Mouse (Mus musculus): Measurements from ENCODE around the gene Lrrc75a. TPM values are rescaled to one million over a fixed set of nuclear protein-coding genes. Genes with fewer than 3 reads are reported as not detected.

The Lrrc75a gene
- total RNA-seq, 2 experiments from 2014 or later = 12.0 to 12.3 TPM

DNA sequence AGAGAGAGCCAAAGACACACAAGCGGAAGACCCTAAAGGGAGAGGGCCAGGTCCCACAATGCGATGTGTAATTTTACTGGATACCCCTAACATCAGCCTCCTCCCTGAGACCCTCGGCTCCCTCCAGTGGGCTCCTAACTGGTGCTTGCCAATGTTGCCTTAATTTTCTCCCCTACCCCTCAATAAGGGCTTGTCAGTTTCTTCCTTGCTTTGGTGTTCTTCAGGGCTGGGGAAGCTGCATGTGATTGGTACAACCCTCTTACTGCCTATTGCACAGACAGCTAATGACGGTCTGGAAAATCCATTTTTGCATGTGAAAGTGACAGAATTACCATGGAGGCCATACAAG, 1.9 kb downstream of the Lrrc75a start:
- intact Hi-C loops (cut with DNase I) = loop anchor here (2.0 kb wide), 1 partner anchor 18 kb away; no protein-coding TSS in a partner anchor
- DNase-seq = no peak

DNA sequence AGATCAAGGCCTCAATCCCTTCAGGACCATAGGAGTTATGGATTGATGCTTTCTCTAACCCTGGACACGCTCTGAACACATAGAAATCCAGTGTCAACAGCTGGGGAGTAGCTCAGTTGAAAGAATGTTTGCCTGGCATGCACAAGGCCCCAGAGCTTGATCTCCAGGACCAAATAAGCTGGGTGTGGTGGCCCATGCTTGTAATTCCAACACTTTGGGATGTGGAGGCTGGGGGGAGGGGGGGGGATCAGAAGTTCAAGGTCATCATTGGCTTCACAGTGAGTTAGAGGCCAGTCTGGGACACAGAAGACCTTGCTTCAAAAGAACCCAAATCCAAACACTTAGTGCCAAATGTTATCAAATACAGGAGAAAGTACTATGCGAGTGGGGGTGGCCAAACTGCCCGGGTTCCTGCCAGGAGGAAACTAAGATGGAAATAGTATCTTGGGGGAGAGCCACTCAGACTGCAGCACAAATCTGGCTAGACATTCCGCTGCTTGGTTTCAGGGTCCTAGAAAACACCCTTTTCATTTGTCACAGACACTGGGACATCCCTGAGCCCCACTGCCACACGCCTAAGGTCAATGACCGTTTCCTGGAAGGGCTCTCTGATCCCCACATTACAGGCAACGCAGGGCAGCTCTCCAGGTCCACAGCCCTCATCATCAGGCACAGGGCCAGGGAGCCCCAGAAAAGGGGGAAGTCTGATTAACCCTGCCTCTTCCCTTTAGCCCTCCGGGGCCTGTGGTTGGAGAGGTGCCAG, 2.4 kb downstream of the Lrrc75a start:
- intact Hi-C loops (cut with DNase I) = loop anchor here (2.0 kb wide), 1 partner anchor 17 kb away; no protein-coding TSS in a partner anchor

DNA sequence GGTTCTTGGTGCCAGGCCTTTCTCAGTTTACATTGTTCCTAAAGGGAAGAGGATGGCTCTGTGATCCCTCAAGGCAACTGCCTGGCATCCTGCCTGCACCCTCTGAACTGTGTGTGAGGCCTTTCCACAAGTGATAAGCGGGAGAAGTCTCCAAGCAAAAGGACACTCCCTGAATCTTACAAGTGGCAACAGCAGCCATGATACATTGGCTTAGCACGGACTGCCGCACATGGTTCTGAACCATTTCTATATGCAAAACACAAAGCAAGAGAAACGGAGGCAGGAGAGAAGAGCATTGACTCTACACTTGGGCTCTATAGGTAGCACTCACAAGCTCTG, 3.0 kb downstream of the Lrrc75a start:
- intact Hi-C loops (cut with DNase I) = no loop called here
- peak in 1 of 2 experiments; percentile 50 for DNase-seq

More for the DNA sequence above, 2.4 kb downstream of the Lrrc75a start:
- peak; percentile 75 to 78 for DNase-seq

DNA sequence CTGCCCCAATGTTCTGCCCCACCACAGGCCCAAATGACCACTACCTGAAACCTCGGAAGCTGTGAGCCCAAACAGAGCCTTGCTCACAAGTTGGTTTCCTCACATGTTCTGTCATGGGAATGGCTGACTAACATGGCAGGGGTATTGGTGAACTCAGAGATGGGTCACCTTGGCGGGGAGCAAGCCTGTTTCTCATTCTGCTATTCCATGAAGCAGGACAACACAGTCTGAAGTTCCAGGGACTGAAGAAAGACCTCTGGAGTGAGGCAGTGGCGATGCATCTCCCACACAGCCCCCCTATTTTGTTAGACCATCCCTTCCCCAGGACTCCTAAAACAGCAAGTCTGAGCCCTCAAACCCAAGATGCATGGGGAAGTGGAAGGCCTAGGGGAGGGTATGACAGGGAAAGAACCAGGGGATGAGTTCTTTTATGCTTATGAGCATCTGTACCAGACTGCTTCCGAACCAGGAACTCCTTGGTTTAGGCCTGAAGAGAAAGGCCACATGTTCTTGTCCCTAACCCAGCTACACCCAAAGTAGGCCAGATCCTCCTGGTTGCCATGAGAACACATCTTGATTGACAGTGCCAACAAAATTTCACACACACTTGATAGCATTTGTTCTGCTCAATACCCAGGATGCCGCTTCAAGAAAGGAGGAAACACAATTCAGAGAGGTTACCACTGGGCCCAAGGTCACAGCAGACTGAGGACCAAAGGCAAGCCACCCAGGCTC, 3.6 kb downstream of the Lrrc75a start:
- DNase-seq = no peak
- intact Hi-C loops (cut with DNase I) = no loop called here

DNA sequence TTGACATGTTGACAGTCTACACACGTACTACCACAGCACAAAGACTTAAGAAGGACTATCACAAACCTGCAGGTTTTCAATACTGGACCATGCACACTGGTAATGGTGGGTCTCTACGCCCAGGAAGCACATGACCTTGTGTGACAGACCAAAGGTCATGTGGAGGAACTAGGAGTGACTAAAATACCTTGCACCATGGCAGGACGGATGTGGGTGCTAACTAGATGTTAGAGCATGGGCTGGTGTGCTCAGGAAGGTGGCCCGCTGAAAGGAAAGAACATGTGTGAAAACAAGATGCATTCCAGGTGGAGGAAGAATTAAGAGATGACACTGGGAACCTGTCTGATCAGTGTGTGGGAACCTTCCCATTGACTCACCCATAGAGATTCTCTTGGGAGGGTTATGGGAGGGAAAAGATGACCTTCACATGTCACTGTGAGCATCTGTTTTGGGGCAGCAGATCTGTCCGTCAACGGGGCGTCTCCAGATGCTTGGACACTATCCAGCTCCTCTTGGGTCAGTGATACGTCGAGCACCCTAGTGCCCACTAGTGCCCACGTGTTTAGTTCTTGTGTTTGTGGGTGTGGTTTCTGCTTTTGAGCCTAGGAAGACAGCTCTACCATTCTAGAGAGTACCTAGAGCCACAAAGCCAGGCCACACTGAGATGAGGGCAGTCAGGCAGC, 4.5 kb downstream of the Lrrc75a start:
- DNase-seq = no peak
- intact Hi-C loops (cut with DNase I) = no loop called here

DNA sequence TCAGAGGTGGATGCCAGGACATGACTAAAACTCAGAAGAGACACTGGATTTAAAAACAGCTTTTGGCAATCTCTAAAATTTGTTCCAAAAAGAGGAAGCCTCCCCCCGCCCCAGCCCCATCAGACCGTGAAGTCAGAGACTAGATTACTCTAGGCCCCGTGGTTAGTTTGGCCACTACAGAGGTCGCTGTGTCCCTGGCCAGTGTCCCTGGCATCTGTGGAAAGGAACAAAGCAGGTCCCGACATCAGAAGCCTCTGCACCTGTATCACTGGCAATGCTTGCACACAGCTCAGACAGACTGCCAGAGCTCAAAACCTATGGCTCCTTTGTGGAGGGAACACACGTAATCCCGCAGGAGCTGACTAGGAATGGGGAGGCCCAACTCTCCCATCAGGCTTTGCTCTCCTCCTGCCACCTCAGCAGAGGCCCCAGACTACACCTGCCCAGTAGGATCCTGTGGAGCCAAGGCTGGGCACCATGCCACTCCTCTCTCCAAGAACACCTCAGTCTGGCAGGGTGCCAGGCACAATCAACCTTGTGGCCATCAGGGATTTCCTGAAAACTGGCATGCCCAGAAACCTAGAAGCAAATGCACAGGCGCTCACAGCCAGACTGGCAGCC, 5.2 kb downstream of the Lrrc75a start:
- intact Hi-C loops (cut with DNase I) = no loop called here
- peak; percentile 69 for DNase-seq

DNA sequence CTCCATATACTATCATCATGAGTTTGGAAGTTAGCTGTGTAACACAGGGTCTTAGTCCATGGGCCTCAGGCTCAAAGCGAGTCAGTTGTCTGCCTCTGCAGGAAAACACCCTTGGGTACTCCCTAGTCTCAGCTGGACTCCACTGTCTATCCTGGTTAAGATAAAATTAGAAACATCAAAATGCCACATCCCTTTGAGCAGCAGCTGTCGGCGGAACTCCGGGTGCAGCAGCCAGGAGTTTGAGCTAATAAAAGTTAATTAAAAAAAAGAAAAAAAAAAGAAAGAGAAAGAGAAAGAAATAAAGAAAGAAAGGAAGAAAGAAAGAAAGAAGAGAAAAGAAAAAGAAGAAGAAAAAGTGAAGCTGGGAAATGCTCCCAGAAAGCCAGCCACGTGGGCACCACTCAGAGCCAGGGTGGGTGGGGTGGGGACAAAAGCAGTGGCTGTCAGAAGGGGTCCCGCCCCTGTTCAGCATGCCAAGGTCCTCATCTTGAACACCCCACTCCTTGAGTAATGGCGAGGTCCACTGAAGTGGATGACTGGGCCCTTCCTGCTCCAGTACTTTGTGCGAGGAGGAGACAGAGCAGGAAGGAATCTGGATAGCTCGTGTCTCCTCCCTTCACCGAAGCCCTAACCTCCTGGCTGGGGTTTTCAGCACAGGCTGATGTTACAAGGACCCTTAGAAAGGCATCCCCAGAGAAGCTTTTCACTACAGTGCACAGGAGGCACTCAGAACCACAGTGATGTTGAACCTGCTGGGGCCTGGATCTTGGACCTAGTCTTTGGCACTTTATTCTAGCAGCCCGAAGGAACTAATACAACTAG, 6.1 kb downstream of the Lrrc75a start:
- intact Hi-C loops (cut with DNase I) = no loop called here
- DNase-seq = peak in 1 of 2 experiments; percentile 24

DNA sequence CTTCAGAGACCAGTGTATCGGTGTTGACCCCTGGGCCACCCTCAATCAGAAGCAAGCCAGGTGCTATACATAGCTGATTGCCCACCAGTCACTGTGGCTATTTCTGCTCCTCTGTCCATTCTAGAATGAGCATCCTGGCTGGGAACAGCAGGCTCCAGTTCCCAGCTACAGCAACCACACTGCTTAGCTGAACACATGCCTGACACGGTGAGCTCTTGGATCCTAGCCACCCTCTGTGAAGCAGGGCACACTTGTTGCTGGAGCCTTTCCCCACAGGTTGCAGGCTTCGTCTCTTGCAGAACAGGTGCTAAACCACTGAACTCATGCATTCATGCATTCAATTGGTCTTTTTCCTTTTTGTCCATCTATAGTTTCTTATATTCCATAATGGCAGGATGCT, 7.9 kb downstream of the Lrrc75a start:
- intact Hi-C loops (cut with DNase I) = no loop called here
- DNase-seq = peak; percentile 45 to 58

DNA sequence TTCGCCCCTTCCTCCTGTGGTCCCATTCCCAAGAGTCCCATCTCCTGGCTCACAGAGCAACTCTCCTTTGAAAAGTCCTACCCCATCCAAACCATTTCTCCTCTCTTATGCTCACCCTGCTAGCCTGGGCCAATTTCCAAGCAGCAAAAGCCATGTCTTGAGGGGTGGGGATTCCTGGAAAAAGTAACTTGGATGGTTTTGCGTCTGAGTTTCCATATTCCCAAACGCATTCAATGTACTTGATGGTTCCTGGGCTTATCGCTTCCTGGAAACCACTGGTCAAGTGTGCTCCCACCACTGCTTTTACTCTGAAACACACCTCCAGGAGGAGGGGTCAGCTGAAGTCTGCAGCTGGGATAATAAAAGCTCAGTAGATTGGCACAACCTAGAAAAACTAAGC, 9.9 kb downstream of the Lrrc75a start:
- no peak for DNase-seq
- intact Hi-C loops (cut with DNase I) = no loop called here

DNA sequence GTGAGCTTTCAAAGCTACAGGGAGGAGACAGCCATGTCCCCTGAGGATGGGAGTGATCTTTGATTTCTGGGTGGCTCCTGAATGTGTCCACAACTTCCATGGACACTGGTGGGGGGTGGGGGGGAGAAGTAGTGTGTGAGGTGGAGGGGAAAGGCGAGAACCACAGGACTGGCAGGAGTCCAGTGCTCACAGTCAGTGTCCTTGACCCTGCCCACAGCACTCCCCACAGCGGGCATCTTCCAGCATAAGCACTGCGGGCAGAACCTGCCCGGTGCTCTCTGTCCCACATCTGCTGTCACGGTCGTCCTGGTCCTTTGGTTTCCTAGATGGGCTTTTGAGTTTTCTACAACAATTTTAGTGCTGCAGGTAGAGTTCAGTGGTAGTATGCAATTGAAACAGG, 10.5 kb downstream of the Lrrc75a start:
- DNase-seq = no peak
- intact Hi-C loops (cut with DNase I) = no loop called here

DNA sequence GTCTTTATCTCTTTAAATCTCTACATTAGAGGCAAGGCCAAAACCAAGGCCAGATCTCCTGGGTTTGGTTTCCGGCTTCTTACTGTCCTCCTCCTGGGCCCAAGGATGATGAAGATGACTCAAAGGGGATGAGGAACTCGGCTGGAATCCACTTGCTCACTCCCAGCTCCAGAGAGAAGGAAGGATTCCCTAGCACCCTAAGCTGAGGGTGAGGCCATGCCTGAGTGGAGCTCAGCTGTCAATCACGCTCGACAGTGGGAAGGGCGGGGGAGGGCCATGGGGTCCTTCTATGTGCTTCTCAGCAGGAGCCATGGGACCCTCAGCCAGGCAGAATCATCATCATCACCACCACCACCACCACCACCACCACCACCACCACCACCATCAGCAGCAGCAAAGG, 10.9 kb downstream of the Lrrc75a start:
- DNase-seq = no peak
- intact Hi-C loops (cut with DNase I) = no loop called here

DNA sequence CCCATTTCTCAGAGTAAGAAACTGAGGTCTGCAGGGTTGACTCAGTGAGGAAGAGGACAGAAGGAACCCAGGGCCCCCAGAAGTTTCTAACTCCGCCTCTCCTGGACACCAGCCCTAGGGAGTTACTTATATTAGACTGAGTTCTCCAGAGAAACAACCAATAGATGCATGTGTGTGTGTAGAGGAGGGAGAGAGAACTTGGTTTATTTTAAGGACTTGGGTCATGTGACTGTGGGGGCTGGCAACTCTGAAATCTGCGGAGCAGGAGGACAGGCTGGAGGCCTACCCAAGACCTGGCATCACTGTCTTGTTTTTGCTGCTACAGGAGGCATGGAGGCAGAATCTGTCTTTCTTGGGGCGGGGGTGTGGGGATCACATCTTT, 11.5 kb downstream of the Lrrc75a start:
- peak; percentile 62 to 71 for DNase-seq
- intact Hi-C loops (cut with DNase I) = no loop called here

DNA sequence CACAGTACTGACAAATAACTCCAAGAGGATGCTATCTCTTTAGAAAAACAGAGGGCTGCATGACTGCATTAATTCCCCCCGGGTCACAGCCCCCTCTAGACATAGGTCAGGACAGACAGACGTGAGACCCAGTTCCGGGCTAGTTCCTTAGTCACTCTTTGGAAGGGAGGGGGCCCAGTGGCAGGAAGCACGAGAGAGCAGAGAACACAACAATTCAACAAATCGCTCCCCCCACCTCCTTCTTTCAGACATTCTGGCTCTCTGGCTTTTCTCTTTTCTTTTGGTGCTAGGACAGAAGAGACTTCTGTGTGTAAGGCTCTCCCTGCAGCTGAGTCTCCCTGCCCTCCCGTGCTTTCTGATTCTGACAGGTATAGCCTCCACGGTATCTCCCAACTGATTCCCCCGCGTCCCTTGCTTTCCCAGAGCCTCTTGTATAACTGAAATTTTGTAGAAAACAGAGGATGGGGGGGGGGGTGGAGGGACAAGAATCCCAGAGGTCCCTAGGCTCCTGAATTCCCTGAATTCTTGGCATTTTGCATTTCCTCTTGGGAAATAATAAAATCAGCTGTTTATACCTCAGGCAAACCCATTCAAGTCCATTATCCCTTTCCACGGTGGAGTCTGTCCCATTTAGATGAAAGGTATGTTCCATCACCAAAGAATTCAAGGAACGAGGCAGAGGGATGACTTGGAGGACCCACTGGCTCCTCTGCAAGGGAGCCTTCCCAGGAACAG, 12.1 kb downstream of the Lrrc75a start:
- peak in 1 of 2 experiments; percentile 36 for DNase-seq
- intact Hi-C loops (cut with DNase I) = no loop called here

DNA sequence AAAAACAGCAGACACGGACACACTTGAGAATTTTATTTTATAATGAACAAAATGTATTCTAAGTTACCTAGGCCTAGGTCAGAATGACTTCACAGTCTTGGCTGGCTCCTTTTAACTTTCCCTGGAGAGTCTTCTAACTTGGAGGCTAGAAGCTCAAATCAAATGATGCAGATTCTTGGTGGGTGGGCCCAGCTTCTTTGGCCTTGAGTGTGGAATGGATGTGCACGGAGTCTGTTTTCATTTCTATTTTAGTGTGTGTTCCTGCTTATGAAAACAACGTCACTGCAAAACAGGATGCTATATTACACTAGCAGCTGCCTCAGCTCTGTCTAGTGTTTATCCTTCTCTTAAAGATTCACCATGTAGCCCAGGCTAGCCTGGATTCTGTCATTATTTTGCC, 12.9 kb downstream of the Lrrc75a start:
- peak; percentile 64 to 68 for DNase-seq
- intact Hi-C loops (cut with DNase I) = no loop called here

DNA sequence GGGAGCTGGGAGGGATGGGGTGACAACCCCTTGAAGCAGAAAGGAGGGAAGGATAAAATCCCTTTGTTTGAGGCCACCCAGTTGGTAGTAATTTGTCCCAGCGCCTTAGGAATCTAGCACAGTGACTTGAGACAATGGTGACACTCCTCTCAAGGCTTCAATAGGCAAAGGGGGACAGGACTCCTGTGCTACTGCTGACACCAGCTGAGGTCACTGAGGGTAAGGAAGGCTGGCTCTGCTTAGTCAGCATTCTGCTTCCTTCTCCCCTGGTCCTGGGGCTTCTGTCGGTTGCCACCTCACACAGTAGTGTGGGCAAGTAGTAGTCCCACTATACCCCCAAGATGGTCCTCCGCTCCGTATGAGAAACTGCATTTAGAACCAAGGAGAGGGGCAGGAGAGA, 17.2 kb downstream of the Lrrc75a start:
- intact Hi-C loops (cut with DNase I) = no loop called here
- no peak for DNase-seq

DNA sequence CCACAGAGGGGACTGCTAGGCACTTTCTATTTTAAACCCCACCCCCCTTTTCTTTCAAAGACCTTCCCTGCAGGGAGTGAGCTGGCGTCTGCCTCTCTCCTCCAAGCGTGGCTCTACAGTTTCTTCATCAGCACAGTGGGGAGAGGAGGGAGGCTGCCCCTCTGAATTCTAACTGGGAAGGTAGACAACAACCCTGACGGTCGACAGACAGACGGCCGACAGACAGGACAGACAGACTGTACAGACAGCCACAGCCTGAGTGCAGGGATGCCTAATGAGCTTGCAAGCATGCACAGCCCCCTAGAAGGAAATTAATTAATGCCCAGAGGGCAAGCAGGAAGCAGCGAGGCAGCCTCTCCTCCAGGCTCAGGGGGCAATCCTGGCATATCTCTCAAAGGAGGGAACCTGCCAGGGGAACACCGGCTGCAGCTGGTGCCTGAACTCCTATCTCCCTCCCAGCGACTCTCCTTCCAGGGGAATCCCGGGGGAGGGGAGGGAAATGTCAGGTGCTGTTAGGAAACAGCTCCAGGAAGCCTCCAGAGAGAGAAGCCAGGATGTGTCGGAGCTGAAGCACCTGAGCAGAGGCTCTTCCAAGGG, 18.0 kb downstream of the Lrrc75a start:
- DNase-seq = no peak
- intact Hi-C loops (cut with DNase I) = no loop called here

DNA sequence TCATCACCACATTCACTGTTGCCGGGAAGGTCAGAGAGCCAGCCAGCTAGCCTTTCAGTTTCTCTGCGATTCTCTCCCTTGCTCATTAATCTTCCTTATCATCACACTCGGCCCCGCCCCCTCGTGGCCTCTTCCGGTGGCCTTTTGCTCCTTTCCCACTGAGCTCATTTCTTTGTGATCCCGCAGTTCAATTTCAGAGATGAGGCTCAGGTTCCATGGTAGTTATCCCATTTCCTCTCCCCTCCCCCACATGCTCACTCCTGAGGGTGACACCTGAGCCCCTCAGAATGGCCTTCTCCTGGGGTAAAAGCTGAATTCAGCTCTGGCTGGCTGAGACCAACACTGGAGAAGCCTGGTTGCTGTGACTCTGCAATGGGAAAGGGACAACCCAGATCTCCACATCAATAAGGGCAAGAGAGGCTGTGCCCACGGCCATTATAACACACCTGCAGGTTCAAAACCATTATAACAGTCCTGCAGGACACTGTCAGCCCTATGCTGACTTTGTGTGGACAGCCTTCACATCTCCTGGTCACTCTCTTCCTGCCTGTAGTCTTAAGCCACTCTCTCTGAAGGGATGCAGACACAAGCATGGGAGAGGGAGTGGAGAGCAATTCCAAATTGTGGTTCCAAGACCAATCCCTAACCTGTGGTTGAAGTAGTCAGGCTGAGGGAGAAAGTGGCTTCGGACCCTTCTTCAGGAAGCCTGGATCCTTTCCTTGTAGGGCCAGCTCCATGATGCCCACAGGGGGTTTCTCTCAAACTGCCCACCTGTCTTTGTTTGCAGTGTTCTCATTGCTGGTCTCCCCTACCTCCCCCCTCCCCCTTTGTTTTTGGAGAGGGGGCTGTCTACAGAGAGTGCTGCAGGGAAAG, 18.7 kb downstream of the Lrrc75a start:
- intact Hi-C loops (cut with DNase I) = loop anchor here (2.0 kb wide), 1 partner anchor 17 kb away; no protein-coding TSS in a partner anchor
- no peak for DNase-seq

All from heart, postnatal 10 days (tissue).